Mouse (Mus musculus) hindbrain, embryonic 14.5 days (tissue): ENCODE results near the gene Gtf2i. TPM values are rescaled to one million over a fixed set of nuclear protein-coding genes. Genes with fewer than 3 reads are reported as not detected.
"Not testable (repeated sequence)": the region's sequence is repeated elsewhere in the genome, so short reads cannot be mapped to it uniquely, and the experiment has no call there.

ENCODE experiments used
- ATAC-seq: fragments of 200-750 bp; cut with Nextera tagmentation; 2 replicates; pipeline ENCODE4 v1.8.0; 2017; ENCODE audit warnings: moderate number of reproducible peaks, mild to moderate bottlenecking, moderate TSS enrichment, moderate library complexity; ENCODE audit not compliant: low FRiP score
- DNase-seq: peaks from one replicate; pipeline ENCODE4 v3.0.0-alpha.2; 2015; ENCODE audit warnings: low spot score
- H3K27ac ChIP-seq: fragments of 300-500 bp; sonication (generic); 2 replicates; pipeline ENCODE4 v1.5.1; 2014; ENCODE audit warnings: mild to moderate bottlenecking, moderate library complexity
- H3K27me3 ChIP-seq: fragments of 300-500 bp; sonication (generic); 2 replicates; pipeline ENCODE4 v1.6.1; 2014; ENCODE audit warnings: mild to moderate bottlenecking, low read length, mixed read lengths; ENCODE audit not compliant: control insufficient read depth, insufficient read depth
- H3K36me3 ChIP-seq: fragments of 300-500 bp; sonication (generic); replicated peaks from 2 replicates; pipeline ENCODE4 v1.6.1; 2014; ENCODE audit not compliant: control insufficient read depth, insufficient read depth
- H3K4me1 ChIP-seq: fragments of 300-500 bp; sonication (generic); replicated peaks from 2 replicates; pipeline ENCODE4 v1.6.1; 2014; ENCODE audit warnings: antibody characterized with exemption, low read length, mixed read lengths; ENCODE audit not compliant: control insufficient read depth, insufficient read depth
- H3K4me2 ChIP-seq: fragments of 300-500 bp; sonication (generic); replicated peaks from 2 replicates; pipeline ENCODE4 v1.6.1; 2014; ENCODE audit warnings: mild to moderate bottlenecking, moderate library complexity
- H3K4me3 ChIP-seq: fragments of 300-500 bp; sonication (generic); replicated peaks from 2 replicates; pipeline ENCODE4 v1.5.1; 2014; ENCODE audit warnings: mild to moderate bottlenecking, low read length
- H3K9ac ChIP-seq: fragments of 300-500 bp; sonication (generic); 2 replicates; pipeline ENCODE4 v1.6.1; 2014
- H3K9me3 ChIP-seq: fragments of 300-500 bp; sonication (generic); 2 replicates; pipeline ENCODE4 v1.6.1; 2016; ENCODE audit warnings: low read length; ENCODE audit not compliant: control insufficient read depth
- WGBS: fragments of 180-500 bp; shearing (Covaris S2); extraction: QIAGEN DNeasy Blood & Tissue Kit; methylation state at CpG from one replicate; pipeline ENCODE4 v1.1.7; 2014; 5-methylcytosine and 5-hydroxymethylcytosine counted together
- polyA plus RNA-seq: library from polyadenylated mRNA; unstranded; fragments of >200 nt; fragmentation: Nextera tagmentation; extraction: Ambion mirVana; gene quantifications from 2 replicates; pipeline ENCODE4 v1.2.1, GENCODE M21; 2014

Gtf2i gene
- polyA plus RNA-seq, 1 experiment from 2014 or later = 126 TPM

GRCm38 (mm10) chr5:134343530-134343929 lies 29.0 kb upstream of the Gtf2i start:
- whole genome bisulfite sequencing = 81% methylated on average over 4 of the region's 4 CpGs
- not testable (repeated sequence) for H3K4me3 ChIP-seq

GRCm38 (mm10) chr5:134342503-134343205 lies 28.1 kb upstream of the Gtf2i start:
- Histone ChIP-seq H3K27ac (no peak overlapping the region), H3K27me3 (no peaks in the 10 kb centered on the region), H3K4me1 (no peaks in the 10 kb centered on the region), H3K36me3 (no peaks in the 10 kb centered on the region), H3K4me2 (no peak overlapping the region), H3K9ac (no peak overlapping the region), H3K4me3 (no peak overlapping the region), H3K9me3 (no peaks in the 10 kb centered on the region)
- ATAC-seq (no peak), DNase-seq (no peak)
- 87% methylated on average over 18 of the region's 18 CpGs for WGBS

More at GRCm38 (mm10) chr5:134343530-134343929, 29.0 kb upstream of the Gtf2i start:
- H3K27me3 ChIP-seq, H3K9me3 ChIP-seq, H3K9ac ChIP-seq, H3K4me1 ChIP-seq, DNase-seq, H3K36me3 ChIP-seq, ATAC-seq, H3K4me2 ChIP-seq, H3K27ac ChIP-seq: not testable (repeated sequence)

- Histone ChIP-seq H3K27ac (no peak overlapping the region), H3K9me3 (no peaks in the 10 kb centered on the region), H3K4me3 (no peak overlapping the region), H3K36me3 (no peaks in the 10 kb centered on the region), H3K9ac (no peak overlapping the region), H3K27me3 (no peaks in the 10 kb centered on the region), H3K4me1 (no peaks in the 10 kb centered on the region), H3K4me2 (no peak overlapping the region)
- DNase-seq (no peak), ATAC-seq (no peak)
- WGBS = 94% methylated on average over 5 of the region's 5 CpGs
These were observed 27.2 kb upstream of the Gtf2i start for GRCm38 (mm10) chr5:134341721-134342120.

- 72% methylated on average over 10 of the region's 10 CpGs for WGBS
- ATAC-seq = no peak
- Histone ChIP-seq H3K9ac (no peak overlapping the region), H3K4me3 (no peak overlapping the region), H3K27me3 (no peaks in the 10 kb centered on the region), H3K36me3 (no peaks in the 10 kb centered on the region), H3K4me1 (no peaks in the 10 kb centered on the region), H3K27ac (no peak overlapping the region), H3K9me3 (no peaks in the 10 kb centered on the region), H3K4me2 (no peak overlapping the region)
- peak; percentile 68 for DNase-seq
These were observed 26.8 kb upstream of the Gtf2i start for GRCm38 (mm10) chr5:134341321-134341720.

GRCm38 (mm10) chr5:134340101-134340522 lies 25.6 kb upstream of the Gtf2i start:
- DNase-seq (no peak), ATAC-seq (no peak)
- H3K4me2 ChIP-seq = no peak overlapping the region
- no peaks in the 10 kb centered on the region for H3K9me3 ChIP-seq
- no peak overlapping the region for H3K4me3 ChIP-seq
- 19% methylated on average over 6 of the region's 6 CpGs for WGBS
- no peak overlapping the region for H3K9ac ChIP-seq
- H3K27ac ChIP-seq = no peak overlapping the region
- no peaks in the 10 kb centered on the region for H3K36me3 ChIP-seq
- H3K4me1 ChIP-seq = no peaks in the 10 kb centered on the region
- no peaks in the 10 kb centered on the region for H3K27me3 ChIP-seq

GRCm38 (mm10) chr5:134337012-134337411 lies 22.5 kb upstream of the Gtf2i start:
- WGBS = 69% methylated on average over 2 of the region's 2 CpGs
- not testable (repeated sequence) for H3K4me2 ChIP-seq, H3K9ac ChIP-seq, H3K36me3 ChIP-seq, DNase-seq, H3K27ac ChIP-seq, H3K4me3 ChIP-seq, H3K4me1 ChIP-seq, ATAC-seq, H3K27me3 ChIP-seq, H3K9me3 ChIP-seq

GRCm38 (mm10) chr5:134332743-134333142 lies 18.2 kb upstream of the Gtf2i start:
- H3K9ac ChIP-seq = no peak overlapping the region
- no peak overlapping the region for H3K27ac ChIP-seq
- H3K4me2 ChIP-seq = no peak overlapping the region
- no peaks in the 10 kb centered on the region for H3K9me3 ChIP-seq
- no peaks in the 10 kb centered on the region for H3K36me3 ChIP-seq
- no peak for ATAC-seq
- DNase-seq = no peak
- H3K27me3 ChIP-seq = no peaks in the 10 kb centered on the region
- H3K4me1 ChIP-seq = no peaks in the 10 kb centered on the region
- no peak overlapping the region for H3K4me3 ChIP-seq
- WGBS = 32% methylated on average over 8 of the region's 8 CpGs

- 80% methylated on average over 2 of the region's 2 CpGs for WGBS
- no peaks in the 10 kb centered on the region for H3K27me3 ChIP-seq
- no peak overlapping the region for H3K9ac ChIP-seq
- H3K4me2 ChIP-seq = no peak overlapping the region
- H3K4me1 ChIP-seq = no peaks in the 10 kb centered on the region
- DNase-seq (no peak), ATAC-seq (no peak)
- no peaks in the 10 kb centered on the region for H3K9me3 ChIP-seq
- no peaks in the 10 kb centered on the region for H3K36me3 ChIP-seq
- no peak overlapping the region for H3K27ac ChIP-seq
- no peak overlapping the region for H3K4me3 ChIP-seq
These were observed 15.5 kb upstream of the Gtf2i start for GRCm38 (mm10) chr5:134330082-134330481.

- Histone ChIP-seq H3K4me2 (no peak overlapping the region), H3K9ac (no peak overlapping the region), H3K4me1 (no peaks in the 10 kb centered on the region), H3K27me3 (no peaks in the 10 kb centered on the region), H3K36me3 (no peaks in the 10 kb centered on the region), H3K4me3 (no peak overlapping the region), H3K9me3 (no peaks in the 10 kb centered on the region), H3K27ac (no peak overlapping the region)
- whole genome bisulfite sequencing = 18% methylated on average over 4 of the region's 4 CpGs
- no peak for ATAC-seq
- no peak for DNase-seq
These were observed 14.8 kb upstream of the Gtf2i start for GRCm38 (mm10) chr5:134329311-134329710.
